Mouse (Mus musculus) effector memory CD4-positive, alpha-beta T cell, adult 7 months (primary cell): ENCODE results near the gene A2ml1. TPM values are rescaled to one million over a fixed set of nuclear protein-coding genes. Genes with fewer than 3 reads are reported as not detected.

ENCODE experiments used
- polyA plus RNA-seq: library from polyadenylated mRNA; unstranded; fragments of 100-300 nt; shearing (Covaris generic); gene quantifications from one replicate; pipeline ENCODE4 v1.2.1, GENCODE M21; 2017

A2ml1 gene
- 0.61 TPM for polyA plus RNA-seq

DNA sequence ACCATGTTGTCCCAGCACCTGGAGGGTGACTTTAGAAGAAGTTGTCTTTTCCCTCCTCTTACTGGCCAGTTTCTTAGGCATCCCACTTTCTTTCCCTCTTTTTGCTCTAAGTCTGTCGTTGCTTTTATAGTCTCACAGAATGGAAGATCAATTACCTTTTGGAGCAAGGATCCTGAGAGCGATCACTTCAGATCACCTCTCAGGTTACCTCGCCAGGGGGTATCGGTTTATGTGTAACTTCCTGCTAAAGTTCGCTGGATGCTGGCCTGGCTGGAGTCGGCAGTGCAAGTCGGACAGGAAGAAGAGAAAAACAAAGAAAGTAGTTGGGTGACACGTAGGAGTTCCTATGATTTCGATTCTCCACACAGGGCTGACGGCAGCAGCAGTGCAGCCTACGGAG is at the start of gene A2ml1:
A2ml1 (minus strand) TSS at position 101 of the 400 bp plus-strand sequence.

DNA sequence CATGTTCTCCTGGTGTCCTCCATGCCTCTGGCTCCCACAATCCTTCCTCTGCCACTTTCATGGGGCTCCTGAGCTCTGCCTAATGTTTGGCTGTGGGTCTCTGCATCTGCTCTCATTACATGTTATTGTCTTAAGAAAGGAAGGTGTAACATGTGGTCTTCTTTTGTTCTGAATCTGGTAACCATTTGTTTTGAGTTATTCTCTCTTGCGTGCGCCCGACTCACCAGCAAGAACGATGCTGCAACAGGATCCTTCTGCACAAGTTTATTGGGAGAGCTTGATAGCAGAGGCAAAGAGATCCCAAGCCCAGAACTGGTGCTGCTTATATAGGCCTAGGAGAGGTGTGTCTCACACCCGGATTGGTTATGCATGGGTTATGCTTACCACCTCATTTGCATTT is 42.0 kb upstream of the A2ml1 start, which contains the start of gene Klrb1a:
Klrb1a (minus strand) TSS at position 101 of the 400 bp plus-strand sequence.

DNA sequence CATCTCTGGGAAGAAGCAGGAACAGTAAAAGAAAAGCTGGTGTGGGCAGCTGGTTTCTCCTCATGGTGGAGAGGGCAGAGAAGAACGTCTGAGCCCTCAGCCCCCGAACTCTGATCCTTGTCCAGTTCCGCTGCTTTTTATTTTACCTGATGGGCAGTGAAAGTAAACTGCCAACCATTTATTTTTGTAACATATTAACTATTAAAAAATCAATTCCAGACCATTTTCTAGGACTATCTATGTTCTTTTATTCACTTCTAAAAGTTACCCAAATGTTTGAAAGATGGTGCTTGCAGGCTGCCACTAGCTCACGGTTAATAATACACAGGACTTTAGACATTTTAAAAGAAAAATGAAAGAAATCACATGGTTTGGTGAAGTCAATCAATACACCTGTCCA is 54.8 kb downstream of the A2ml1 start, which contains the start of gene Pzp:
Pzp (minus strand) TSS at position 120 of the 400 bp plus-strand sequence.

Other genes starting within 250 kb of the A2ml1 start
- 1.4 TPM for gene Tulp3, start 225.8 kb downstream of the A2ml1 start, polyA plus RNA-seq
- 45.3 TPM for gene Rhno1, start 218.7 kb downstream of the A2ml1 start, polyA plus RNA-seq
- gene Foxm1, start 218.6 kb downstream of the A2ml1 start, polyA plus RNA-seq = 2.6 TPM
- not detected for gene Tex52, start 206.2 kb downstream of the A2ml1 start, polyA plus RNA-seq
- not detected for gene Gm44596, start 206.1 kb downstream of the A2ml1 start, polyA plus RNA-seq
- gene Nrip2, start 182.3 kb downstream of the A2ml1 start, polyA plus RNA-seq = 0.67 TPM
- 23.8 TPM for gene Itfg2, start 156.7 kb downstream of the A2ml1 start, polyA plus RNA-seq
- gene Fkbp4, start 142.9 kb downstream of the A2ml1 start, polyA plus RNA-seq = 151 TPM
- not detected for gene Pzp, start 54.9 kb downstream of the A2ml1 start, polyA plus RNA-seq
- gene Klrb1a, start 41.9 kb upstream of the A2ml1 start, polyA plus RNA-seq = not detected
- gene Clec2h, start 80.8 kb upstream of the A2ml1 start, polyA plus RNA-seq = not detected
- not detected for gene Klrb1, start 141.5 kb upstream of the A2ml1 start, polyA plus RNA-seq
- gene Klrb1c, start 207.6 kb upstream of the A2ml1 start, polyA plus RNA-seq = 23.2 TPM
- gene Gm44511, start 244.7 kb upstream of the A2ml1 start, polyA plus RNA-seq = not detected
- 4.1 TPM for gene Klrb1b, start 244.7 kb upstream of the A2ml1 start, polyA plus RNA-seq